Mouse (Mus musculus): ENCODE measurements around the gene Rnf214.

- TF ChIP-seq CTCF (conservative IDR thresholded peaks at IDR 0.05; ENCODE audit: low read length) (no peak), POU5F1 (IDR thresholded peaks at IDR 0.05; ENCODE audit: borderline replicate concordance, low read length) (no peak), NANOG (IDR thresholded peaks at IDR 0.05; ENCODE audit: borderline replicate concordance, low read length) (no peak)
Measured at GRCm38 (mm10) chr9:45952057-45952456, 45.3 kb upstream of the Rnf214 start.

Data from E14TG2a.4 (cell line).